Mouse (Mus musculus) ES-Bruce4 (cell line): ENCODE results near the gene Cyp2c23.

Source experiments
- CTCF ChIP-seq: IDR thresholded peaks from one replicate; pipeline ENCODE4 v1.8.1; 2011; ENCODE audit warnings: low read depth, low read length
- EP300 ChIP-seq: IDR thresholded peaks from 2 replicates; pipeline ENCODE4 v1.6.1; 2011; ENCODE audit warnings: low read depth, low read length; ENCODE audit not compliant: insufficient read depth
- POLR2A ChIP-seq: IDR thresholded peaks from one replicate; pipeline ENCODE4 v1.8.1; 2011; ENCODE audit warnings: low read length; ENCODE audit not compliant: insufficient read depth

- TF ChIP-seq CTCF: no peak
- no peak for TF ChIP-seq POLR2A
- TF ChIP-seq EP300: no peak
These were observed 66.2 kb downstream of the Cyp2c23 start for GRCm38 (mm10) chr19:43962795-43963194.
